Mouse (Mus musculus) gastrocnemius, postnatal 25 days (tissue): Measurements from ENCODE around the gene Kdm5d. TPM values are rescaled to one million over a fixed set of nuclear protein-coding genes. Genes with fewer than 3 reads are reported as not detected.

Experiments
- DNase-seq: peaks from one replicate; pipeline ENCODE4 v3.0.0; 2022
- long read RNA-seq, 2 experiments: library from polyadenylated mRNA; stranded (forward); transcript quantifications; one replicate each; pipeline ENCODE4 v2.0.0; 2021
- microRNA-seq, 2 experiments: library from miRNA; unstranded; fragments of <30 nt; microRNA quantifications; one replicate each; pipeline ENCODE4 v1.2.0; 2021; ENCODE audit warnings: borderline replicate concordance in 2 of 2
- total RNA-seq, 2 experiments: library from RNA; stranded (reverse); gene quantifications; 1 replicate in 1 of 2; 2 replicates in 1 of 2; pipeline ENCODE4 v1.2.3; 2021

Kdm5d gene
- 1 to 10 TPM in 1 of 2 experiments, not detected in 1; 7.5 TPM for total RNA-seq
- long read RNA-seq, experiment 1, full-length matches to known transcripts, result 1 of 5 reads
- long read RNA-seq, experiment 1, partial matches to known transcripts, result 0 of 5 reads
- long read RNA-seq, experiment 1, other reads (novel, unspliced or antisense), result 4 of 5 reads
- long read RNA-seq, experiment 2, result 0 reads

GRCm38 (mm10) chrY:897393-898227, at the start of gene Kdm5d:
Gene Kdm5d, plus strand, starts transcription at chrY:897788.
- no peak for DNase-seq

GRCm38 (mm10) chrY:872404-872803, 25.2 kb upstream of the Kdm5d start:
- DNase-seq, result no peak

GRCm38 (mm10) chrY:872855-873549, 24.6 kb upstream of the Kdm5d start:
- no peak for DNase-seq

Small RNA genes within 50 kb of the gene (microRNA-seq; reads per million reads assigned to microRNA genes)
- gene Gm47281, result 0 reads per million in 2 experiments

Other genes with a start within 250 kb of the Kdm5d start
- gene Zfy1, start 100.4 kb upstream of the Kdm5d start, total RNA-seq, result not detected
- gene Uba1y, start 79.1 kb upstream of the Kdm5d start, total RNA-seq, result not detected
- gene Eif2s3y, start 112.8 kb downstream of the Kdm5d start, total RNA-seq, result 10 to 100 TPM in 1 of 2 experiments, not detected in 1; 37.0 TPM